Mouse (Mus musculus) layer of hippocampus, postnatal 14 days (tissue): Measurements from ENCODE around the gene Hdac7. TPM values are rescaled to one million over a fixed set of nuclear protein-coding genes. Genes with fewer than 3 reads are reported as not detected.

ENCODE experiments used
- DNase-seq, 2 experiments: peaks; one replicate each; pipeline ENCODE4 v3.0.0; 2021 to 2022; ENCODE audit warnings: low spot score in 2 of 2, mixed read lengths in 1 of 2
- total RNA-seq, 2 experiments: library from RNA; stranded (reverse); gene quantifications; 2 replicates each; pipeline ENCODE4 v1.2.3; 2021

The Hdac7 gene
- total RNA-seq, 2 experiments from 2014 or later, result 24.9 to 25.0 TPM

DNA sequence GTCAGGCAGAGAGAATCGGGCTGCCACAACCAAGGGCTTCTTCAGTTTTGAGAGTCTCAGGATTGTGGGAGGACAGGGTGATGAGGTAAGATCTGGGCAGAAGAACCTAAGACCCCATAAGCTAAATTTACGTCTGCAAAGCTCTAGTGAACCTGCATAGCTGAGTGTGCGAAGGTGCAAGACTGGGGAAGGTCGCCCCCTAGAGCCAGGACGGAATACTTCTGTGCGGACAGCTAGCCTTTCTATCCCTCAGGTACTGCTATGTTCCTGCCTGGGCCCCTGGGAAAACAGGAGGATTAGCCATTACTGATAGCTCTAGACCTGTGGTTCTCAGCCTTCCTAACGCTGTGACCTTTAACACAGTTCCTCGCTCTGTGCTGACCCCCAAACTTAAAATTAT lies 67.8 kb downstream of the Hdac7 start:
- DNase-seq, result peak in 1 of 2 experiments; percentile 73

DNA sequence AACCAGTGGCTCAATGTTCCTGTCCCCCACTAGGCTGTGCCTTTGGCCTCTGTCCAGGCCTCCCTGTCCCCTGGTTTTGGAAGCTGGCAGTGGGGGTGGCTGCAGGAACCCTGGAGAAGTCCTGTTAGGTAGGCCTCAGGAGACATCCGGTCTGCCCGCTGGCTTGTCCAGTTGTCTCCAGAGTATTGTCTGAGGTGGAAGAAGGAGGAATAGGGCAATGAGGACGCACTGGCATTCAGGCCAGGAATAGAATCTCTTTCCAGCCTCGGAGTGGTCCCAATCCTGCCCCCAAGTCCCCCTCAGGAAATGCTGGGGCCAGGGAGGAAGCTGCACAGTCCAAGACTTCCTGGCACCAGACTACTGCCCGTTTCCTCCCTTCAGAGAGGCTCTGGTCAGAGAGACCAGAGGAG lies 70.3 kb downstream of the Hdac7 start:
- no peak for DNase-seq

DNA sequence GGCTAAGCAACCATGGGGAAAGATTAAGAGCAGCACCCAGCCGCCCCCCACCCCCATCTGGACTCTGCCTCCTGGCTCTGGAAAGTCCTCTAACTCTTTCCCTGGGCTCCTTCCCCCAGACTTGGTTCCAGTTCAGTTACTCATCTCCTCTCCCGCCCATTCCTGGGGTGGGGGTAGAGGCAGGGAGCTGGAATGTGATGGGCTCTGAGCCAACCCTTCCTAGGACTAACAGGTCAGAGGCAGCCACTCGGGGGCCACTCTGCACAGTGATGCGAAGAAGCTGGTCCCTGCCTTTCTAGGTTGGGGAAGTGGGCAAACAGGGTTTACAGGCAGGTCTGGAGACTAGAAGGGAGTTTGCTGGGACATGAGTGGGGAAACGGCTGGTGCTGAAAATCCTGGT lies 71.2 kb downstream of the Hdac7 start:
- DNase-seq, result no peak

DNA sequence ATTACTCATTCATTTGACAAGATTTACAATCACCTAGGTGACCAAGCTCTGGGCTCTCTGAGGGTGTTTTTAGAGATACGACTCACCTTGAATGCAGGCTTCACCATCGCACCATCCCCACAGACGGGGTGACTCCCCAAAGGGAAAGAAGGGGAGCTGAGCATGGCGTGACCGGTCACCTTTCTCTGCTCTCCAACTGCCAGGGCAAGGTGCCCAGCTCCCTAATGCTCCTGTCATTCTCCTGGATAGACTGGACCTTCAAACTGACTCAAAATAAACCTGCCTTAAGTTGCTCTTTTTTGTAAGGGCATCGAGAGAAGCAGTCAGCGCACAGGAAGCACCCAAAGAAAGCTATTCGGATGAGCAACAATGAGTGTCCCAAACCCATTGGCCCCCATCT lies 74.0 kb downstream of the Hdac7 start:
- DNase-seq, result no peak

DNA sequence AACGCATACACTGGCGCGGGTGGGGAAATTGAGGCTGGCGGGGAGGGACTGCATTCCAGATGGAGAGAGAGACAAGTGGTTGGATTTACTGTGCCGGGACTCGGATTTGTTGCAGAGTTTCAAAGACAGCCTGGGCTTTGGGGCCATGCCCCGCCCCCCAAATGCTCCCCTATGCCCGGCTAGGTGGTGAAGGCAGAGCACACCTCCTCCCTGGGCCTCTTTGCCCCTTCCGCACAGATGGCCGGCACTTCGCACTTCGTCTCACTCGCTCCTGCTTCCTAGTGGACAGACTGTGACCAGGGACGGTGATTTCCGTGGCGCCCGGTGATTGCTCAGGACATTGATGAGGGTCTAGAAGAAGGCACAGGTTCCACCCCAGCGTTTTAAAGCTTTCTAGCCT lies 76.1 kb downstream of the Hdac7 start:
- DNase-seq, result no peak

DNA sequence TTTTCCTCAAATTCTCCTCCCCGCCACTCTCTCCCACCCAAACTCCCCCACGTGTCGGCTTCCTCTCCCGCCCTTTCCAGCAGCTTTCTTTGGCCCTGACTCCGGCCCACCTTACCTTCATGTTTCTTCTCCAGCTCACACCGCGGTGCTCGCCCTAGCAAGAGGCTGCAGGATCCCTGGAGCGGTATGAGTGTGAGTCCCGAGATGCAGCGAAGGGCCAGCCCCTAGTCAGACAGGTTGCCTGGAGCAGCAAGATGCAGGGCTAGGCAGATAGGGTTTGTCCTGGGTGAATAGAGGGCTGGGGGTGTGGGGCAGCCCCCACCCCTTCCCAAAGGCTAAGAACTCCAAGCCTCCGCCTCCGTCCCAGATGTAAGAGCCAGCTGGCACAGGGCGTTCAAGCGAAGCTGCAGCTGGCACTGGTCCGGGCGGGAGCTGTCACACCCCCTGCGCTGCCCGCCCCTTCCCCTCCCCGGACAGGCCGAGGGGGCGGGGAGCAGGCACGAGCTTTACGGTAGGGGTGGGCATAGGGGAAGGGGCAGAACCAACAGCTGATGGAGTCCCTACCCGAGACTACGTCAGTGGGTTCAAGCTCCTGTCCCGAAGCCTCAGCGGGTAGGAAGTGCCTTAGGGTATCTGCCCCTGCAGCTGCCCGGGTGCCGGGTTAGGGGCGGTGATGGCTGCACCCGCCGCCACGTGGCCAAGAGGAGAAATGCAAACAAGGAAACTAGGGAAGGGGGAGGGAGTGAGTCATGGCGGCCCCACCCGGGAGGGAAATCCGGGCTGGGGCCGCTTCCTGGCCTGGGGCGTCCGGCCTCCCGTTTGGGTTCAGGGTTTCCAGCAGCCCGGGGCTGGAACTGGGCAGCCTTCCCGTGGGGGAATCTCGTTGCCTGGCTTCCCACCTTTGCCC lies 76.8 kb downstream of the Hdac7 start, which contains the start of gene Rapgef3:
Gene Rapgef3 (minus strand): TSS at position 693 of the 907 bp plus-strand sequence.
- DNase-seq, result peak; percentile 78 to 85

DNA sequence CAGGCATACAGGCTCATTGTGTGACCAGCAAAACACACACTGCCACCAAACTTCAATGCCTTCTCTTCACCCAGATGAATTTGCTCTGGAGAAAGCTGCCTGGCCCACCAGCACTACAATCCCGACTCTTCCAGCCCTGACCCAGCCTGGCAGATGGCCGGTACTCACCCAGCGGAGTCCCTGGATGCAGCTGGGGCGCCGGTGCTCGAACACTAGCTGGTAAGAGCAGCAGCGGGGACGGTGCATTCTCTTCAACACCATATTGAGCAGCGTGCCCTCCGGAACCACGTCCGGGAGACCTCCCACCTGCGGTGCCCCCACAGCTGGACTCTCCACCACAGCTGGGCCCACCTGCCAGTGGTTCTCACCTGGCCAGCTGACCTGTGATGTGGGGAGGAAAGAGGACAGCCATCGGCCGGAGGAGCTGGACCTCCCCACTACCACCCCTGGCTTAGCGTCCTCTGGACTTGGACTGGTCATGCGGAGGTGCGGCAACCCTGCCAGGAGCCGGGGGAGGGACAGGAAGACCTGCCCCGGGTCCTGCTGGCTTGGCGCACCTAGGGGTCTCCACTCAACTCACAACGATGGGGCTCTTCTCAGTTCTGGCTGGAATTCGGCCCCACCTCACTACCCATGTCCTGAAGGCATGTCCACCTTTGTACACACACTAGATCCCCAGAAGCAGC lies 77.6 kb downstream of the Hdac7 start:
- no peak for DNase-seq

DNA sequence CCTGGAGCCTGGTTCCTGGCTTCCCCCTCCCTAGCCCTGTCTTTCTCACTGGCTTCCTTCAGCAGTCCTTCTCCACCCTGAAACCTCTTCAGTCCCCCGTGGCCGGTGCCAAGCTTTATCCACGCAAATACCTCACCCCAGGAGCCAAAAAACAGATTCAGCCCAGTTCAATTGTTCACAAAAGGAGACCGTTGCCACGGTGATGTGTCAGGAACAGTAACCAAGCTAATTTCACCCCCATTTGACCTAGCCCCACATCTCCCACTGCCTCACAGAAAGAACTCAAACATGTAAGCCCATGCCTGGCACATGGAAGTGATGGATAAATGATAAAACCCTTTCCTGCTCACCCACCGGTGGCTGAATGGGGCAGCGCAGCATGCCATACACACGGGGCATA lies 78.1 kb downstream of the Hdac7 start:
- DNase-seq, result peak in 1 of 2 experiments; percentile 62

DNA sequence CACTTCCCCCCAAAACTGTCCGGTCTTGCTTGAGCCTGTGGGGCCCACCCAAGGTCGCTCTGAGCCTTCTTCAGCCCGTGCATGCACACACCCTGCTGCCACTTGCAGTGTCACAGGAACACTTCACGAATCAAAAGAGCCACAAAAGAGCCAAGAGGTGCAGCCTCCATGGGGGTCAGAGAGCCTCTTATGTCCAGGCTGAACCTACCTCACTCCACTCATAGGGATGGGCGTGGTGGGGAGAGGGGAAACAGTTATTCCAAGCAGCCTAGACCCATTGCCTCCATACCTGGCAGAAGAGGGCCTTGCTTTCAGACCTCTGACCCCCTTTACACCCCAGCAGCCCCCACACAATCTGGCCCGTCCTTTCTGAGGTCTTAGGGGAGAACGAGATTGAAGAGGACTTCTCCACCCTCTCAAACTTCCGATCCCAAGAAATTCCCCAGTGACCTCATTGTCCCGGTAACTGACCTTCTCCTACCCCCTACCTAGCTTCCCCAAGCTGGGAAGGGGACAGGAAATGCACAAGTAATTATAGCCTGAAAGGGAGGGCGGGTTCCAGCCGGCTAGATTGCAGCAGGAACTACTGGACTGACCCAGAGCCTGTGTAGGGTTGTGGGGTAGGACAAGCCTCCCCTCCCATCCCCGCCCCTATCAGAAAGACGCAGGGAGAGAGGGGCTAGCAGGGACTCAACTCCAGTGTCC lies 79.1 kb downstream of the Hdac7 start:
- no peak for DNase-seq

DNA sequence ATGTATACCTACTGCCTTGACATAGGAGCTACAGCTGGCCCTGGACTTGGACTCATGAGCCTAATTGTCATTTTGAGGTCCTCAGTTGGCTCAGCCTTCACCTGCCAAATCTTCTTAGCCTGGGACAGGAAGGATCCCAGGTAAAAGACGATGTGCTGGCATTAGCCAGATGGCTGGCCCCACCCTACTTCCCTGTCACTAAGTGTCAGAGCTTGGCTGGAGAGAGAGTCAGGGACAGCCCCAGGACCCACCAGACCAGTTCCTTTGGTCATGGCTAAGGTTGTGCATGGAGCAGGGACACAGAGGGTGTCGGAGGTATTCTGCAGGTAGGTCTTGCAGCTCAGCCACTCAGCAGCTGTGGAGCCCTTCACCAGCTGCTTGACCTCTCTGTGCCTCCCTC lies 79.8 kb downstream of the Hdac7 start:
- DNase-seq, result no peak

DNA sequence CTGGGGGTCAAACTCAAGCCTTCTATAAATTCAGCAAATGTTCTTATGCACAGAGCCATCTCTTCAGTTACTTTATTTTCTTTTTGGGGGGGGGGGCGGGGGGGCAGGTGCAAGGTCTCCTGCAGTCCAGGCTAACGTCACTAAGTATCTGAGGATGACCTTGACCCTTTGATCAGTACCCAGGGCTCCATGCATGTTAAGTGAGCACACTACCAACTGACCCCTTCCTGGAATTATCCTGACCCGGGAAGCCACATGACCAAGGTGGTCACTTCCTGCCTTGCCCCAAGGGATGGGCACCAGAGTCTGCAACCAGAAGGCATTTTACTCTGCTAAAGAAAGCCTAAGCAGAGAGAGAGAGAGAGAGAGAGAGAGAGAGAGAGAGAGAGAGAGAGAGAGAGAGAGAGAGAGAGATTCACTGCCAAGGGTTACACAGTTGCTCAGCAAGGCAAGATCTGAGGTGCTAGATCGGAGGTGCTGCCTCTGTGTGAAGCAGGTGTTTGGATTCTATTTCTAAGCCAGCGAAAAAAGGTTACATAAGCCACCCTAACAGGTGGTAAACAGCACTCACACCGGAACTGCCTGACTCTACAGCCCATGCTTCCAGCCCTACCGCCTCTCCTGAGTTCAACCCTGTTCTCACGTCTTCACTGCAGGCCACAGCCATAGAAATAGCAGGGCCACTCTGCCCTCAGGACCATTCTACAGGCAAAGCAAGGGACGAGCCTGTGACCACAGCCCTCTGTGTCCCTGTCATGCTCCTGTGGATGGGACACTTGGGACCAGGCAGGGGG lies 80.8 kb downstream of the Hdac7 start:
- DNase-seq, result no peak

DNA sequence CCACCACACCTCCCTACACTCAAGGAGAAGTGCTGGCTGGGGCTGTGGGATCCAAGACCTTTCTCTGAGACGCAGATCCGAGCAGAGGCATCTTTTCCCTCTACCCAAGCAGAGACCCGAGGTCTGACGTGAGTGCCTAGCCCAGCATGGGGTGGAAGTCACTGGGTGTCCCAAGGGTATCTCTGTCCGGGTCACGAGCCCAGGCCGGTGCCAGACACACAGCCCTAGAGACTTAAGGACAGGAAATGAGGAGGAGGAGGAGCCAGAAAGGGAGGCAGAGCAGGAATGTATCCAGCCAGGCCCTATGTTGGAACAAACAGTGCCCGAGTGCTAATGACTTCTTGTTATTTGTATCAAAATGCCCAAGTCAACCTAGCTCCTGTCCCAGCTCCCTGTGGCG lies 81.6 kb downstream of the Hdac7 start:
- no peak for DNase-seq

DNA sequence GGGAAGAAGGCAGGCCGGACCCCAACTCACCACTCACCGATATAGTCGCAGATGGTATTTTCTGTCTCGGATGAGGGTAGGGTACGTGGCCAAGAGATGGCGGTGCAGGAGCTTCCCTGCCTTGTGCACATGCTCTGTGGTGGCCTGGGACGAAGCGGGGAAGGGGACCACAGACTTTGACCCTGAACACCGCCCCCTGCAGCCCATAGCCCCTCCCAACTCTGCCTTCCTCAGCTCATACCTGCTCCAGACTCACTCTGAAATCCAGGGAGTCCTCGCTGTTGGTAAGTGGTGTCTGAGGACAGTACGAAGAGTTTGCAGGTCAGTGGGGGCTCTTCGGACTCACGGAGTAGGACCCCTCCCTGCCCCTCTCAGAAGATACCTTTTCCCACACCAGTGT lies 82.9 kb downstream of the Hdac7 start:
- DNase-seq, result no peak

DNA sequence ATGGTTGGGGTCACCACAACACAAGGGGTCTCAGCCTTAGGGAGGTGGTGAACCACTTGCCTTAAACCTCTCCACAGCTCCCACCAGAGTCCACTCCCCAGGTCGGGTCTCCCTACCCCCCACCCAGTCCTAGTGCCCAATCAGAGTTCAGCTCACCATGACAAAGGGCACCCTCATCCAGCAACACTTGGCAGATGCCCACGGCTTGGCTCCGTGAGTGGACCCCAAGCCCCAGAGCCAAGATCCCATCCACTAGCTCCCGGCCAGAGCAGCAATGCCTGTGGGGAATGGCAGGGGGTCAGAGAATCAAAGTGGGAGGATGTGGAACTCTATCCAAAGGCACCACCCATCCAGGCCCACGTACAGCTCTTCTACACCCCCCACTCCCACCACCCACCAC lies 83.3 kb downstream of the Hdac7 start:
- no peak for DNase-seq

DNA sequence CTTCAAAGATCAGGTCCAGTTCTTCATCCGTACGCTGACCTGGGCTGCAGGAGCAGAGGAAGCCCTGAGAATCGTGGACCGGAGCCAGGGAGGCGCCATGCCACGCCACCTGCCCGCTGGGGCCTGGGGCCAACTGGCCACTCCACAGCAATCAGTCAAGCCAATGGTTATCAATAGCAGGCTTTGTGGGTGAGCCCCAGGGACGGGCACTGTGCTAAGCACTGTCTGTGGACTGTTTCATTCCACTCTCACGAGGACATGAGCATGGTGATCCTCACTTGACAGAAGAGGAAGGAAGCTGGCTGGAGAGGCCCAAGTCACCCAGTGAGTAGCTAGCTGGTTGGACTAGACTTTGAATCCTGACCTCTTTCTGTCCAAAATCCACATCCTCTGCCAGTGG lies 84.3 kb downstream of the Hdac7 start:
- peak; percentile 64 to 75 for DNase-seq

DNA sequence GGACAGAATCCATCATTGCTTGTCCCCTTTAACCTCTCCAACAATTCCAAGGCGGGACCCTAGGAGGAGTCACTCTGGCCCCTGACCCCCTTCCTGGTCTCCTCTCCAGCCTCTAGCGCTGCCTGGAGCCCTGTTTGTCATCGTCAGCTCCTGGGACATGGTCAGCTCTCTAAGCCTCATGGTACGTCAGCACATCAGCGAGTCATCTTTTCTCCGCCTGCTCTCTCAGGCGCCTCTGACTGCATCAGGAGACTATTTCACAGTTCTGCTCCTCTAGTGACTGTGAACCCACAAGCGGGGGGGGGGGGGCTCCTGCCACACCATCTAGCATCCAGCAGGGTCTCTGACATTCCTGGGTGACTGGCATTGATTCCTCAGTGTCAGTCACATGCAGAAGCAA lies 88.9 kb downstream of the Hdac7 start:
- DNase-seq, result no peak

DNA sequence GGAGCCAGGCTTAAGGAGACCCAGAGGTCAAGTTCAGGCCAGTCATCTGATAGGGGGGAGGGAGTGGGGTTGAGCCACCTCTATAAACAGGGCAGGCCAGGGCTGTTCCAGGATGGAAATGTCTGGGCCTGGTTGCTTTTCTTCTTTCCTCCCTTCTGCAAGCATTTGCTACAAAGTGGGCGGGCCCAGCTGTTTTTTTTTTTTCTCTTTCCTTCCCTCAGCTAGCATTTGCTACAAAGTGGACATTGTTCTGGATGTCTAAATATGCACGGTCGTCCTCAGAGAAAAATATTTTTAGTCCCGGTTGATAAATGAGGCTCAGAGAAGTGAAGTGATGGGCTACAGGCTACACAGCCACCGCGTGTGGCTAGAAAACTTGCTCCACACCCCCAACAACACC lies 89.8 kb downstream of the Hdac7 start:
- no peak for DNase-seq

DNA sequence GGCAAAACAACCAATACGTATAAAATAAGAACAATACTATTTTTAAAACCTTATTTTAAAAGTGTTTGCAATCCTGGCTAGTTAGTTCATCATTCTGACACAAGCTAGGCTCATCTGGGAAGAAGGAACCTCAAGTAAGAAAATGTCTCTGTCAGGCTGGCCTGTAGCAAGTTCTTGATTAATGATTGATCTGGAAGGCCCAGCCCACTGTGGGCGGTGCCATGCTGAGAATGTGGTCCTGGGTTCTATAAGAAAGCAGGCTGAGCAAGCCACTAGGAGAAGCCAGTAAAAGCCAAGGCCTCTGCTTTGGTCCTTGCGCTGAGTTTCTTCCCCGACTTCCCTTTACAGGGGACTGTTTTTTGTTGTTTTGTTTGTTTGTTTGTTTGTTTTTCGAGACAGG lies 91.8 kb downstream of the Hdac7 start:
- no peak for DNase-seq

DNA sequence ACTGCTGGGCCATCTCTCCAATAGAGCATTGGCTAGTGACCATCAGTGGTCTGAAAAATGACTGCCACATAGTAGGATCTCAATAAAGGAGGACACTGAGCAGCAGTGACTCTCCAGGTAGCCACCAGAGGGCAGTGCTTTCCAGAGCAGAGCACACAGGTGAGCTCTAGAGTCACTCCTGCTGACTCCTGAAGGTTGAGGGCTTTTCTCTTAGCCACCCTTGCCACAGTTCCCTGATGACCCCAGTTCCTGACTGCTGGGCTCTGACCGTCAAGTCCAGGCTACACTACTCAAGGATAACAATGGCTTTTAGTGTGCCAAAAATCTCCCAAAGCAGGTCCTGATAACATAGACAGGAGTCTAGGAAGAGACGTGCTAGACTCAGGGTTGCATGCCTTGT lies 92.6 kb downstream of the Hdac7 start:
- DNase-seq, result no peak

DNA sequence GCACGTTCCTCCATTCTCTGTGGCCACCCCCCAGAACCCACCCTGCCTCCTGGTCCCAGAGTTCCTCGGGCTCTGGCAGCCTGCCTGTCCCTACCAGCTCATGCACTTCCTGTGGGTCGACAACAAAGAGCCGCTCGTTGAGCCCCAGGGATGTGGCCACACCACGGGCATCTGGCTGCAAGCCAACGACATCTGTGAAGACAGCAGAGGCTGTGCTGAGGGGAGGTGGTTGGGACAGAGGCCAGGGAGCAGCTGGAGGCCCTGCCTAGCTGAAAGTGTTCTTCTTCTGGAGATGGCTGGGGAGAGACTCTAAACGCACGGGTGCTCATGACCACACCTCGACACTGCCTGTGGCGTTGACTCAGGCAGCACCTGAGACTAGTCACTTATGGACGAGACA lies 93.6 kb downstream of the Hdac7 start:
- peak; percentile 72 to 85 for DNase-seq

DNA sequence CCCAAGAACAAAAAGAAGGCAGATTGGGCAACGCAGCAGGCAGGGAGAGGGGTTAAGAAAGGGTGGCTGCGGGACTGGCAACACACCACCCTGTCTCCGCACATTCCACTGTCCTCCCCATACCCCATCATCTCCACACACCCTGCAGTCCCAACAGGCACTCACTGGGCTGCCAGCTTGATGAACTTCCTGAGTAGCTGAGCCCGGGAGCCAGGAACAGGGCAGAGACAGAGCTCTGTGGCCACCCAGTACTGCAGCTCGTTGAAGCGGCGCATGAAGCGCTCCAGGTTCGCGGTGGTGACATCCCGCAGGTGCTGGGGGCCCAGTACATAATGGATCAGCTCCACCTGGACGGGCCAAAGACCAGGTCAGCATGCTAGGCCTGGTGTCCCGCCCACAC lies 94.5 kb downstream of the Hdac7 start:
- no peak for DNase-seq
